Mouse (Mus musculus) kidney, postnatal 4 days (tissue): ENCODE data around the gene Fpr3.
A peak's percentile ranks its signal among the peaks of the same experiment; 100 is the strongest.
"Not testable (repeated sequence)": the region's sequence is repeated elsewhere in the genome, so short reads cannot be mapped to it uniquely, and the experiment has no call there.

Experiments
- DNase-seq, 2 experiments: peaks; one replicate each; pipeline ENCODE4 v3.0.0; 2021; ENCODE audit warnings: mixed read lengths in 2 of 2

The Fpr3 gene

GRCm38 (mm10) chr17:17887774-17888248 is at the start of gene Fpr3, which contains the start of gene Fpr2:
Gene Fpr3 (plus strand): TSS chr17:17887852.
Gene Fpr2 (plus strand): TSS chr17:17887824.
- no peak for DNase-seq

GRCm38 (mm10) chr17:17837919-17838701 is 49.5 kb upstream of the Fpr3 start:
- peak; percentile 97 to 98 for DNase-seq

- DNase-seq = no peak
Measured at GRCm38 (mm10) chr17:17839276-17839675, 48.4 kb upstream of the Fpr3 start.

DNA sequence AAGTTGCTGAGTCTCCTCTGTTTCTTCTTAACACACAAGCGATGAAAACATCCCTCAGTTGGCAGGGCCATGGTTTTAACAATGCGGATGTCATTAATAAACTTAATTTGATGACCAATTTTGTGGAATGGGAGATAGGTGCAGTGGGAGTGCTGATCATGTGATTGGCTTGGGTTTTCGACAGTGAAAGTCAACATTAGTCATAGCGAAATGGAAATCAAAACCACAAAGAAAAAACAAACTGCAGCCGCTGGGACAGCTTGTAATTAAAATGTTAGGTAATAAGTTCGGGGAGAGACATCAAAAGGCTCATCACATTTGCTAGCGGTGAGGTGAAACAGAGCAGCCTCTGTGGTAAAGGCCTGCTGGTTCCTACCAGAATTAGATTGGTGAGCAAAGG is 46.9 kb upstream of the Fpr3 start:
- DNase-seq = no peak

DNA sequence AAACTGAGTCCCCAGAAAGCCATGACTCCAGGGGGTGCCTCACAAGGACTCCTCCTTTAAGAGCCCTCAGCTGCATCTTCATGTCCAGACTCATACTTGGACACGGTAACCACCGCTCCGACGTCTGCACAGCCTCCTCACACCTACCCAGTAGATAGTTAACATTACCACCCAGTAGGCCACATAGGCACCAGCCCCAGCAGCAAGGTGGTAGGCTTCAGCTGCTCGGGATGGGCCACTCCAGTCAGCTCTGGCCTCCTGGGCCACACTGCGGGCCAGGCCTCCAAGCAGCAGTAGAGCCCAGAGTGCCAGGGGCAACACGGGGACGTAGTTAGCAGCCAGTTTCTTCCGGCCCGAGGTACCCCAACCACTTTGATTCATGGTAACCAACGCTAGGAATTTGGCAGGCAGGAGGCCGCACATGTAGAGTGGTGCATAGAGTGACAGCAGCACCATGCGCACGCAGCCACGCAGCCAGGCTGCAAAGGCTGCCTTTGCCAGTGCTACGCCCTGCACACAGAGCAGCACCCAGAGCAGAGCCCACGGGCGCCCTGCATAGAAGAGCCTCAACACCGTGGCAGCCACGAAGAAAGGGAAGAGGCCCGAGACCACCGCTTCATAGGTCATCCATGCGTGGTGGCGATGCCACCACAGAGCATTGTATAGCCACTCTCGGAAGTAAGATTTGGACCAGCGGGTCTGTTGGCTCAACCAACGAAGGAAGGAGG is 44.0 kb upstream of the Fpr3 start:
- no peak for DNase-seq

- DNase-seq = not testable (repeated sequence)
Measured at GRCm38 (mm10) chr17:17844606-17845005, 43.0 kb upstream of the Fpr3 start.

DNA sequence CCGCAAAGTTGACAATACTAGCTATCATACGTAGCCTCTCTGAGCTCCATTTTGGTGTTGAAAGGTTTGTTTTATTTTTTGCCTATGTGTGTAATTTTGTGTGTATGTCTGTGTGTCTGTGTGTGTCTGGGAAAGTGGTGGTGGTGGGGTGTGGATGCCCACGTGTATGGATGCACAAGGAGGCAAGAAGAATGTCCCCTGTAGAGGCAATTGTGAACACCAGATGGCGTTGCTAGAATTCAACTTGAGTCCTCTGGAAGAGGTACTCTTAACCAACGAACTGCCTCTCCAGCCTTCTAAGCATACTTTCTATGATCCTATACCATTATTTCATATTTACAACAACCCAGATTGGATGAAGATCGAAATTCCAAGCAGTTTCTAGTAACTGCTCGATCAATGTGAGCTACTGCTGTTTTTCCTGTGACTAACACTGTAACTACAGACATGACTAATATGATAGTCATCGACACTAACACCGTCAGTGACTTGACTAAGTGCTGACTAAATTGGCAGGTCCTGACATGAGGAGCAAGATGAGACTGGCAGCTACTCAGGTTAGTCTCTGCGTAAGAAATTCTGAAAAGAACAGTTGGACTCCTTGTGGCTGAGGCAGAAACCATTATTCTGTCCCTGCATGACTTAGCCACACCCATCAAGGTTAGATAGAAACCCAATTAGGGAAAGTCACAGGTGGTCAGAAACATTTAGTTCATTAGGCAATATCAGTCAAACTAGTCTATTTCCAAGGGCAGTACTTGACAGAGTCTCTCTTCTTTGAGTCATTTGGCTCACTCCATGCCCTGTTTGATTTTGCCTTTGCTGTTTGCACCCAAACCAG is 42.2 kb upstream of the Fpr3 start:
- peak; percentile 28 to 37 for DNase-seq

DNA sequence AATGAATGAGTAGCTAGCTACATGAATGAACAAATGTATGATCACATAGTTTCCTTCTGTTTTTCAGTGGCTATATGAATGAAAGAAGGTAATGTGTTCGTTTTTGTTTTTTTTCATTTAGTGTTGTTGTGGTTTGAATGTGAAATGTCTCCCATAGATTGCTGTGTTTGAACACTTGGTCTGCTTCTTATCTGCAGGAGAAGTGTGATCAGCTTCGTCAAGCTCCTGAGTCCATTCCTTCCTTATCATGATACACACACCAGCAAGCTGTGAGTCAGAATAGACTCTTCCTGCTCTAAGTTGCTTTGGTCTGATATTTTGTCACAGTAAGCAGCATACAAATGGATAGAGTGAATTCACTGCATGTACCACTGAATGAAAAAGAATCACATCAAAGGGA is 38.7 kb upstream of the Fpr3 start:
- DNase-seq = no peak

DNA sequence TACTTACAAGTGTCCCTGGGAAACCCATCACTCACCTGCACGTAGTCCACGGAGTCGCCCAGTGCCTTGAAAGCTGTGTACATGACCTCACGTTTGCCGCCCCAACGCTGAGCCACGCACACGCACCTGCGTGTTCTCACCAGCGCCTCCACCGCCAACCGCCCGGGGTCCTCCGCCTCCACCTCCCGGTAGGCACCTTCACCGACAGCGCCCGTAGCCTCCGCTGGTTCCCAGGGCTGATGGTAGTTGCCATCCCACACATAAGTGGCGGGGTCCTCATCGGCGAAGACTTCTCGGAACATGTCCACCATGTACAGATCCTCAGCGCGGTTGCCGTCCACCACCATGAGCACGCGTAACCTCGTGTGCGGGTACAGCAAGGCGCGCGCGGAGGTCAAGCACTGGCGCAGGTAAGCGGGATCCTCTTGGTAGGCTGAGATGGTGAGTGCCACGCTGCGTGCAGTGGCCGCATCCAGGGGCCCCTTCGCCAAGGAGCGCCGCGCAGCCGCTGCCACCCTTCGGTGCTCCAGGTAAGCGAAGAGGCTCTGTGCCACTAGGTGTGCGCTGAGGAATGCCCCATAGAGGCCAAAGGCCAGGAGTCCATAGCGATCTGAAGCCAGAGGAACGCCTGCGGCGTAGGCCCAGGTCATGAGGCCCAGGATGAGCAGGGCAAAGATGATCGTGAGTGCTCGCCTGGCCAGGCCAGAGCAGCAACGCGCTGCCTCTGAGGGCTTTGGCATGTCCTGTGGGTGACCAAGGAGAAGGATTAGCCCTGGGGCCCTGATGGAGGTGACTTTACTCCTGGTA is 37.5 kb upstream of the Fpr3 start:
- no peak for DNase-seq

- DNase-seq = no peak
Measured at GRCm38 (mm10) chr17:17855064-17855838, 32.4 kb upstream of the Fpr3 start, which contains the start of gene Has1. Gene Has1 (minus strand): TSS chr17:17855205.

DNA sequence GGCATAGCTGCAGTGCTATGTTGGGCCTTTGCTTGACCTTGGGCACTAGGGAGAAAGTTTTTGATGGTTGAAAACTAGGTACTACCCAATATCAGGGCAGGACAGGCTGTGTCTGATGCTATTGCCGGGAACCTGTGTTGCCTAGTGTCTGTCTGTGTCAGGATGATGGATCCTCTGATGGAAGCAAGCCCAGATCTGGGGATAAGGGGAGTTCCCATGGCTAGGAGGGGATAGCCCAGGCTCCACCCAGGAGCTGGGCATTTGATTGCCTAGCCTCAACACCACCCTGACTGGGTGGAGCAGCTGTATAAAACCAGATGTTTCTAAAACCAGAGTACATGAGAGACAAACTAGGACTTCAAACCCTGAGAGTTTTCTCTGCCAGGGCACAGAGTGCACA is 31.0 kb upstream of the Fpr3 start:
- DNase-seq = no peak

DNA sequence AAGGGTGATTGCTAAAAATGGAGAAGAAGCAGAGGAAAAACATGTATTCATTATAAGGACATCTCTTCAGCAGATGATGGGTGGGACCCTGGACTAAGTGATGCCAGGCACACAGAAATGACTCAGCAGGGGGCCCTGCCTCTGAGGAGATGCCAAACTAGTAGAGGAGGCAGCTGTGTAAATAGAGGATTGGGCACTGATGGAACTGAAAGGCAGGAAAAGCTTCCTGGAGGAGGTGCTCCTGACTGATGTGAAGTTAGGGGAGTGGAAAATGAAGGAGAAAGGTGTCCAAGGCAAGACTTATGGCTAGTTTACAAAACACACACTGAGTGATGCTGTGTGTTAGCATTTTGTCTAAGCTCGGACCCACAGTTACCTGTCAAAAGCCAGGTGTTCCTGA is 30.2 kb upstream of the Fpr3 start:
- DNase-seq = no peak

DNA sequence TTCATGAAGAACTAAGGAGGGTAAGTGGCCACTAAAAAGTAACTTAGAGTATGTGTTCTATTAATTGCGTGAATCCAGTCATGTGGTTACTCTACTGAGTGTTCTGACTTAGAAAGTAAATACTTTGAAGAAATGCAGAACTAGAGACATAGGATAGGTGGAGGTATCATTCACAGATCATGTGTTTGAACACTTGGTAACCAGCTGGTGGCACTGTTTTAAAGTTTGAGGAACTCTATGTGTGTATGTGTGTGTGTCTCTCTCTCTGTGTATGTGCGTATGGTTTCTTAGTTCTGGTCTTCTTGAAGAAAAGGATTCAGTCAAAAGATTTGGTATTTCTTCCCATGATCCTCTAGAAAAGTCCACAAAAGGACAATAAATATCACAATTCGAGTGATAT is 27.5 kb upstream of the Fpr3 start:
- no peak for DNase-seq

DNA sequence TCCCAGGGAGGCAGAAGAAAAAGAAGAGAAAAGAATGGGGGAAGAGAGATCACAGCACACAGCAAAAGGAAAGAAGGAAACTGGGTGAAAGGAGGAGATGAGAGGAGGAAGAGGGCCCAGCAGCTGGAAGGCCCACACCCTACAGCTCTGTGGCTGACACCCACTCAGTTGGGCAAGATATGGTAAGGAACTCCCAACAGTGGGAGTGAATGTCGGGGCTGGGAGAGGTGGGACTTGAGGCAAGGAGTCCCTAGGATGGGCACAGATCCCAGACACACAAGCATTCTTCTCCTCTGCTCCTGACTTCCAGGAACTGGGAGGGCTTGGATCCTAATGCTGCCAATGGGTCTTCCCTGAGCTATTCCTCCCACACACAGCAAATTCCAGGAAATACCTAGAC is 25.3 kb upstream of the Fpr3 start:
- DNase-seq = no peak

GRCm38 (mm10) chr17:17865168-17865567 is 22.5 kb upstream of the Fpr3 start:
- DNase-seq = no peak

DNA sequence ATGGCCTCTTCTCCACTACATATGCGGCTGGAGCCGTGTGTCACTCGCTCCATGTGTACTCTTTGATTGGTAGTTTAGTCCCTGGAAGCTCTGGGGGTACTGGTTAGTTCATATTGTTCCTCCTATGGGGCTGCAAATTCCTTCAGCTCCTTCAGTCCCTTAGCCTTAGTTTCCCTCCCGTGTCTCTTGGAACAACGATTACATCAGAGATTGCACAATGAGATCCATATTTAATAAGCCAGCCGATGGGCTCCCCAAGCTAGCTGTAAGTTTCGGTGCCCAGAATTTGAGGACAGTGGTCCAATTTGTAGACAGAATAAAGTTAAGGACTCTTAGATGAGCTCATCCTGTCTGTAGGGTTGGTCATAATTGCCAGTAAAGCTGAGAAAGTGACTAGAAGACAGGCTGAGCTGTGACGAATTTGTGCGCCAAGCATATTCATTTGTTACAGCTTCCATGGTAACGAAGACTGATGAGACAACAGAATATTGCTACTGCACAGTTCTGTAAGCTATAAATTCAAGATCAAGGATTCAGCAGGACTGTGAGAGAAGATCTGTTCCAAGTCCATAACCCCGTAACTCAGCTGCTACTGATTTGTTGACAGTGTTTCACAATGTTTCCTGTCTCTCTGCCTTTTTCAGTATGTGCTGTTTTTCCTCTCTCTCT is 20.7 kb upstream of the Fpr3 start:
- DNase-seq = no peak

DNA sequence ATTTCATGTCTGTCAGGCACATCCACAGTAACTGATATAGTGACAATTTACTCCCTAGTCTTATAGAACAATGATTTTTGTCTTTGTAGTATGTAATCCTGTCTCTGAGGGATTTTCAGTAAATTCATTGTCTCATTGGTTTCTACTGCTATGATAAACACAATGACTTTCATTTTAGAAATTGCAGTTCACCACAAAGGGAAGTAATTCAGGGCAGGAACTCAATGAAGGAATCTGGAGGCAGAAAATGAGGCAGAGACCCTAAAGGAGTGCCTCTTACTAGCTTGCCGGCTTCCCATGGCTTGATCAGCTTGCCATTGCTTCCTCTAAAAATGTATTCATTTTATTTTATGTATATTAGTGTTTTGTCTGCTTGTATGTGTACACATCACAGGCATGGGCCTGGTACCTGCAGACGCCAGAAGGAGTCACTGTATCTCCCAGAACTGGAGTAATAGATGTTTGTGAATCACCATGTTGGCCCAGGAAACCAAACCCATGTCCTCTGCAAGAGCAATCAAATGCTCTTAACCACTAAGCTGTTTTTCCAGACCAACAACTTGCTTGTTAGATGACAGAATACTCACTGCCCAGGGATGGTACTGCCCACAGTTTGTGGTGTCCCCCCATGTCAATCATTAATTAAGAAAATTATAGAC is 16.6 kb upstream of the Fpr3 start:
- DNase-seq = no peak

- no peak for DNase-seq
Measured at GRCm38 (mm10) chr17:17871697-17872096, 16.0 kb upstream of the Fpr3 start.

GRCm38 (mm10) chr17:17879347-17879746 is 8.3 kb upstream of the Fpr3 start:
- no peak for DNase-seq

- no peak for DNase-seq
Measured at GRCm38 (mm10) chr17:17882672-17883071, 5.0 kb upstream of the Fpr3 start.
